Comparison of ENCODE assay signal across 16 mouse cellular contexts in the genomic region with DNA sequence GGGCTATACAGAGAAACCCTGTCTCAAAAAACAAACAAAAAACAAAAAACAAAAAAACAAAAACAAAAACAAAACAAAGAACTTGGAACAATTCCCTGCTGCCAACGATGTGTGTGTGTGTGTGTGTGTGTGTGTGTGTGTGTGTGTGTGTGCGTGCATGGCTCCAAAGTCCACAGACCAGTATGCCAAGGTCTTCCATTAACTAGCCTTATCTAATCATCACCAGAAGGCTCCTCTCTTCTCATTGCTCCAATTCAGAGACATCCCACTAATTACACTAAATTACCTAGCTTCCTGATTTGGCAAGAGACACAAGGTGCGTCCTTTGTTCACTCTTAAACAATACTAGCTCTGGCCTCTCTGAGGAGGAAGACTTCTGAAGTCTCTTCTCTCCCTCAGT. TPM values are rescaled to one million over a fixed set of nuclear protein-coding genes. Genes with fewer than 3 reads are reported as not detected.
"Had no signal": no experiment of that assay in that cellular context is flagged by ENCODE, and none has a peak within 500 bp of the region (broad histone marks: within the 10 kb centered on the region; RNA-seq: fewer than 3 reads in every experiment).

No protein-coding gene starts in this region.

- H3K36me3 ChIP-seq: midbrain, embryonic 10.5 days; midbrain, embryonic 12.5 days; neural tube, embryonic 13.5 days; neural tube, embryonic 15.5 days had no signal

- H3K4me2 ChIP-seq: lung, embryonic 14.5 days; midbrain, embryonic 12.5 days; neural tube, embryonic 13.5 days; neural tube, embryonic 15.5 days had no signal

- DNase-seq: liver, postnatal 0 days; lung, embryonic 14.5 days; lung, postnatal 10 days; lung, postnatal 4 days; midbrain, embryonic 14.5 days; right cerebral cortex, postnatal 14 days; spleen, adult 18-20 months; thymus, adult 18-20 months; thymus, postnatal 14 days; thymus, postnatal 36 days had no signal

- ATAC-seq: liver, postnatal 0 days; midbrain, embryonic 16.5 days had no signal

- H3K27ac ChIP-seq: midbrain, embryonic 10.5 days; midbrain, embryonic 12.5 days; neural tube, embryonic 13.5 days; neural tube, embryonic 15.5 days had no signal

- H3K4me1 ChIP-seq: midbrain, embryonic 10.5 days; midbrain, embryonic 12.5 days had no signal

- H3K9me3 ChIP-seq: midbrain, embryonic 10.5 days; midbrain, embryonic 12.5 days; neural tube, embryonic 13.5 days; neural tube, embryonic 15.5 days had no signal

- H3K27me3 ChIP-seq: midbrain, embryonic 12.5 days; neural tube, embryonic 13.5 days; neural tube, embryonic 15.5 days had no signal

- H3K4me3 ChIP-seq: midbrain, embryonic 10.5 days; midbrain, embryonic 12.5 days; myocyte; neural tube, embryonic 13.5 days; neural tube, embryonic 15.5 days had no signal

- H3K9ac ChIP-seq: liver, postnatal 0 days; lung, embryonic 14.5 days; midbrain, embryonic 12.5 days; neural tube, embryonic 13.5 days; neural tube, embryonic 15.5 days had no signal

RNA-seq across cellular contexts. Expression of a gene that starts 54.5 kb away (rescaled TPM):
- polyA plus RNA-seq: myocyte had no signal
